Mouse (Mus musculus) embryonic facial prominence, embryonic 11.5 days (tissue): ENCODE results near the gene Mfn2. TPM values are rescaled to one million over a fixed set of nuclear protein-coding genes. Genes with fewer than 3 reads are reported as not detected.

Source experiments
- ATAC-seq: fragments of 200-750 bp; cut with Nextera tagmentation; replicated peaks from 2 replicates; pipeline ENCODE4 v1.8.0; 2017; ENCODE audit warnings: low read depth; ENCODE audit not compliant: insufficient number of reproducible peaks, low FRiP score, low TSS enrichment
- DNase-seq: peaks from one replicate; pipeline ENCODE4 v3.0.0-alpha.2; 2015; ENCODE audit warnings: low spot score
- H3K27ac ChIP-seq: fragments of 300-500 bp; sonication (generic); replicated peaks from 2 replicates; pipeline ENCODE4 v1.5.1; 2014; ENCODE audit warnings: mild to moderate bottlenecking, low read depth, low read length, control low read depth
- H3K27me3 ChIP-seq: fragments of 300-500 bp; sonication (generic); 2 replicates; pipeline ENCODE4 v1.6.1; 2014; ENCODE audit warnings: mild to moderate bottlenecking, low read length, moderate library complexity, mixed read lengths; ENCODE audit not compliant: control insufficient read depth, insufficient read depth
- H3K36me3 ChIP-seq: fragments of 300-500 bp; sonication (generic); replicated peaks from 2 replicates; pipeline ENCODE4 v1.6.1; 2014; ENCODE audit warnings: low read depth, mild to moderate bottlenecking, low read length, moderate library complexity, mixed read lengths; ENCODE audit not compliant: control insufficient read depth, insufficient read depth
- H3K4me1 ChIP-seq: fragments of 300-500 bp; sonication (generic); 2 replicates; pipeline ENCODE4 v1.6.1; 2014; ENCODE audit warnings: low read length, mixed read lengths; ENCODE audit not compliant: control insufficient read depth, insufficient read depth
- H3K4me2 ChIP-seq: fragments of 300-500 bp; sonication (generic); 2 replicates; pipeline ENCODE4 v1.6.1; 2014; ENCODE audit warnings: low read depth, mild to moderate bottlenecking, control low read depth, low read length, moderate library complexity
- H3K4me3 ChIP-seq: fragments of 300-500 bp; sonication (generic); 2 replicates; pipeline ENCODE4 v1.5.1; 2014; ENCODE audit warnings: low read depth, low read length, control low read depth
- H3K9ac ChIP-seq: fragments of 300-500 bp; sonication (generic); replicated peaks from 2 replicates; pipeline ENCODE4 v1.6.1; 2014; ENCODE audit warnings: mild to moderate bottlenecking, control low read depth, low read length
- H3K9me3 ChIP-seq: fragments of 300-500 bp; sonication (generic); replicated peaks from 2 replicates; pipeline ENCODE4 v1.6.1; 2016; ENCODE audit warnings: mild to moderate bottlenecking, low read length, inconsistent platforms, mixed read lengths; ENCODE audit not compliant: control insufficient read depth
- WGBS: fragments of 180-500 bp; shearing (Covaris S2); extraction: QIAGEN DNeasy Blood & Tissue Kit; methylation state at CpG from one replicate; pipeline ENCODE4 v1.1.7; 2014; 5-methylcytosine and 5-hydroxymethylcytosine counted together
- polyA plus RNA-seq: library from polyadenylated mRNA; unstranded; fragments of >200 nt; fragmentation: Nextera tagmentation; extraction: Ambion mirVana; gene quantifications from 2 replicates; pipeline ENCODE4 v1.2.1, GENCODE M21; 2014

The Mfn2 gene
- polyA plus RNA-seq, 1 experiment from 2014 or later: 23.1 TPM

DNA sequence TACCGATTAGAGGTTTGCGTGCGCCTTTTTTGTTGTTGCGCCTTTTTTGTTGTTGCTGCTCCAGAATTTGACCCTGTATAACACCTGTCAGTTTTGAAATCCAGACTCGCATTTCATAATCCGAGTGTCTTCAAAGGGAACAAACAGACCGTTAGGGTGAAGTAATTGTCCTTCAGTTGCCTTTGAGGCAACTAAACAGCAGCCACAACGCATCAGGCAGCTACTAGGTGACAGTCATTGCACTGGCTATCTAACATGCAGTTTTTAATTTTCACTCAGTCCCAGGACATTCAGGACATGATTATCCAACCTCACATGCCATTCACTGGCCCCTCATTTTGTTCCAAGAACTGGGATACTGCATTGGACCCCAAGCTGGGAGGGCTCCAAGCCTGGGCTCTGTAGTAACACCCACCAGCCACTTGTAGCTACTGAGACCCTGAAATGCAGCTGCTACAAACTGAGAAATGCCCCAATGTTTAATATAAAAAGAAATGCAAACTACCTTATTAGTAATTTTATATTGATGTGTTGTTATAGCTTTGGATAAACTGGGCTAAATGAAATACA lies 671 bp upstream of the Mfn2 start:
- ATAC-seq (peak; percentile 12; the same call in 1 of the 2 replicates), DNase-seq (no peak)
- Histone ChIP-seq H3K9ac (no peak overlapping the region), H3K27me3 (no peaks in the 10 kb centered on the region), H3K4me1 (no peaks in the 10 kb centered on the region), H3K27ac (no peak overlapping the region), H3K4me3 (peak overlapping the region; percentile 90), H3K9me3 (no peaks in the 10 kb centered on the region), H3K4me2 (peak overlapping the region; percentile 23), H3K36me3 (no peaks in the 10 kb centered on the region)
- 5% methylated on average over 8 of the region's 8 CpGs for WGBS

- Histone ChIP-seq H3K27ac (no peak overlapping the region), H3K4me2 (peak overlapping the region; percentile 52), H3K4me1 (no peaks in the 10 kb centered on the region), H3K36me3 (no peaks in the 10 kb centered on the region), H3K27me3 (no peaks in the 10 kb centered on the region), H3K9ac (peak overlapping the region; percentile 82; the same call in 1 of the 2 replicates), H3K9me3 (no peaks in the 10 kb centered on the region), H3K4me3 (peak overlapping the region; percentile 90)
- 80% methylated on average over 3 of the region's 3 CpGs for WGBS
- DNase-seq: no peak
- no peak for ATAC-seq
These were observed 903 bp downstream of the Mfn2 start for GRCm38 (mm10) chr4:147903601-147904000.

DNA sequence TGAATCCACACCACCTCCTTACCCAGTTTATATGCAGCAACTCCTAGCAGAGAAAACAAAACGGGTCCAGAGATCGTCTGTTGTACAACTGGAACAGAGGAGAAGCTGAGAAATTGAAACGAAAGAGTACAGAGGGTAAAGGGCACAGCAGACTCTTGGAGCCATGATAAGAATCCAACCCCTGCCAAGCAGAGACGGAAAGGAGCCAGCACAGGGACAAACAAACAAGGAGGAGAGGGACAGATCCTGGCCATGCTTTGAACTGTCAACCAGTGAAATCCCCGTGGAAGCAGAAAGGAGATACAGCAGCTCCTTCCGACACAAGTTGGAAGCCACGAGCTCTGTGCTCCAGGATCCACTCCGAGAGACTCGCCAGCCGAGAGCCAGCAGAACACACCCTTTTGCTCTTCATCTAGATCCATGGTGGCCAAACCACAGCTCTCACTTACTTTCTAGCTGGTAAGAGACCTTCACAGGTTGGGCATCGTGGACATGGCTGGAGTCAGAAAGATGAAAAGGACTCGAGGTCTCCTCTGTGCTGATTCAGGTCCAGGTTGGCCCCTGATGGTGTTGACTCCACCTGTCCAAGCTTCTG lies 1.5 kb downstream of the Mfn2 start:
- WGBS: 91% methylated on average over 12 of the region's 12 CpGs
- Histone ChIP-seq H3K27ac (no peak overlapping the region), H3K9me3 (no peaks in the 10 kb centered on the region), H3K4me1 (no peaks in the 10 kb centered on the region), H3K36me3 (no peaks in the 10 kb centered on the region; the same call in 1 of the 2 replicates), H3K9ac (no peak overlapping the region), H3K27me3 (no peaks in the 10 kb centered on the region), H3K4me2 (no peak overlapping the region), H3K4me3 (no peak overlapping the region)
- ATAC-seq (no peak), DNase-seq (no peak)

- WGBS: 92% methylated on average over 7 of the region's 7 CpGs
- H3K4me2 ChIP-seq: no peak overlapping the region
- no peak for DNase-seq
- H3K9ac ChIP-seq: no peak overlapping the region
- ATAC-seq: no peak
- peaks cover 6% of the 10 kb centered on the region for H3K36me3 ChIP-seq
- no peak overlapping the region for H3K27ac ChIP-seq
- H3K4me1 ChIP-seq: no peaks in the 10 kb centered on the region
- H3K4me3 ChIP-seq: no peak overlapping the region
- no peaks in the 10 kb centered on the region for H3K27me3 ChIP-seq
- no peaks in the 10 kb centered on the region for H3K9me3 ChIP-seq
These were observed 4.1 kb downstream of the Mfn2 start for GRCm38 (mm10) chr4:147900452-147900851.

DNA sequence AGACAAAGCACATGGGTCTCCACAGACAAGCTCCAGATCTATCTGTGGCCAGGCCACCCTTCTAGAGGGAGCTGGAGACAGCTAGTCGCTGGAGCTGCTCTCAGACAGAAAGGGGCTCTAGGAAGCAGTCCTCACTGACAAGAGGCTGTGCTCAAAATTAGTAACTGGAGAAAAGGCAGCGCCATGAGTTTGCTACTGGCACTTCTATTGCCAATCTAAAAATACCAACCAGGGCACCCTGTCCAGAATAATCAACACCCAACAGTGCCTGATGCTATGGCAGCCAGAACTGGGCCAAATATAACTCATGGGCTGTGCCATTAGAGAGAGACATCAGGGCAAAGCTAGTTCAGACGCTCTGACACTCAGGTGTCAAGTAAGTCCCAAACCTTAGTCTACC lies 7.2 kb downstream of the Mfn2 start:
- ATAC-seq (no peak), DNase-seq (no peak)
- WGBS: 93% methylated on average over 3 of the region's 3 CpGs
- H3K4me1 ChIP-seq: no peaks in the 10 kb centered on the region
- no peak overlapping the region for H3K27ac ChIP-seq
- H3K9me3 ChIP-seq: no peaks in the 10 kb centered on the region
- no peaks in the 10 kb centered on the region for H3K27me3 ChIP-seq
- H3K4me3 ChIP-seq: no peak overlapping the region
- H3K4me2 ChIP-seq: no peak overlapping the region
- peaks cover 6% of the 10 kb centered on the region for H3K36me3 ChIP-seq
- H3K9ac ChIP-seq: no peak overlapping the region

DNA sequence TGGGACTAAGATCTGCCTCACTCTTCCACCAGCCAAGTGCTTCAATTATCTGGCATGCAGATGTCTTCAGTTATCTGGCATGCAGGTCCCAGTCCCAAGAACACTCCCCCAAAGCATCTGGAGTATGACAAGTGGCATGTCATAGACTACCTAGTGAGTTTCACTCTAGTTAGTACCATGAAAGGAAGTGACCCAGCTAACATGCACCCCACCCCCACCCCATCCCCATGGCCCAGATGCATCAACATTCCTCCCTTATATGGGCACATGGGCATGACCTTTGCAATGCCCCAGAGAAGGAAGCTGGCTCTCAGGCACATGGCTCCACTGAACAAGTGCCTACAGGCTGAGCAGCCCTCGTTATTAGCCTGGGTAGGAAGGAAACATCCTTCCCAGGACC lies 8.1 kb downstream of the Mfn2 start:
- H3K36me3 ChIP-seq: peaks cover 6% of the 10 kb centered on the region
- ATAC-seq: no peak
- no peaks in the 10 kb centered on the region for H3K4me1 ChIP-seq
- no peaks in the 10 kb centered on the region for H3K27me3 ChIP-seq
- H3K4me2 ChIP-seq: no peak overlapping the region
- no peak for DNase-seq
- no peaks in the 10 kb centered on the region for H3K9me3 ChIP-seq
- H3K4me3 ChIP-seq: no peak overlapping the region
- WGBS: 48% methylated on average over 1 of the region's 1 CpGs
- no peak overlapping the region for H3K9ac ChIP-seq
- no peak overlapping the region for H3K27ac ChIP-seq

DNA sequence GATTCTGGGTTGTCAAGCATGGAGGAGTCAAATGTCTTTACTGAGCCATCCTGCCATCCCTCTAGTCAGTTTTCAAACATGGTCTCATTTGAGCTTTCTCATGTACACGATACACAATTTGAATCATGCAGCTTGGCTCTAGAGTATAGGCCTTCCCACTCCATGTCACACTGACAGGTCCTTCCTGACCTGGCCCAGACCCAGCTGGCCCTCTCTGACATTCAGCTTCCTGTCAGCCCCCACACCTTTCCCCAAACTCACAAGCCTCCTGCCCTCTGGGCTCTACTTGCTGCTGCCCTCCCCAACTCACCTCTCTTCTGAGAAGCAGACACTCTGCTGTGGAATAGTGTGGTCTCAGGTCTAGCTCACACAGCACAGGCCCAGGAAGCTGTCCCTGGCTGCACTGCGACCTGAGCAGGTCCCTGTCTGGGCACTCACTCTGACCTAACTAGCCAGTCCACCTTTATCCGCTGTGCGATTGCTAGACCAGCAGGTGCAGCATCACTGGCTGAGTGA lies 8.6 kb downstream of the Mfn2 start:
- Histone ChIP-seq H3K36me3 (peaks cover 6% of the 10 kb centered on the region), H3K9me3 (no peaks in the 10 kb centered on the region), H3K27me3 (no peaks in the 10 kb centered on the region), H3K27ac (no peak overlapping the region), H3K4me1 (no peaks in the 10 kb centered on the region), H3K4me3 (no peak overlapping the region), H3K4me2 (no peak overlapping the region), H3K9ac (no peak overlapping the region)
- DNase-seq: no peak
- 85% methylated on average over 4 of the region's 4 CpGs for WGBS
- no peak for ATAC-seq

DNA sequence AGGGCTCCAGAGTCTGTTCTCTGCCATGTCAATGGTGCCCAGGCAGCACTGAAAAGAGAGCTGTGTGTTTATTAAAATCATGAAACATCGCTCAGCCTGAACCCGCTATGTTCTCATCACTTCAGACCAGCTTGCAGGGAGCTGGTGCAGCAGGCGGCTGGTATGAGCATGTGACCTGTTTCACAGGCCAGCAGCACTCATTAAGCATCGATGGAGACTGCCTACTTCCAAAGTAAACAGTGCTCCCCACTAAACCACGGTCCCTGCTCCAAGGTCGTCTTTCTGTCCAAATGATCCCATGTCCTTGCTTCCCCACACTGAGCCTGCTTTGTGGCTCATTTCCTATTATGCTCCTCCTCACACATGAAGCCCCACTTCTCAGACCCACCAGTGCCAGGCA lies 14.2 kb downstream of the Mfn2 start:
- no peak overlapping the region for H3K4me3 ChIP-seq
- no peak overlapping the region for H3K9ac ChIP-seq
- WGBS: 90% methylated on average over 6 of the region's 6 CpGs
- no peak for DNase-seq
- H3K27me3 ChIP-seq: no peaks in the 10 kb centered on the region
- ATAC-seq: no peak
- no peak overlapping the region for H3K27ac ChIP-seq
- H3K36me3 ChIP-seq: peaks cover 8% of the 10 kb centered on the region
- no peak overlapping the region for H3K4me2 ChIP-seq
- no peaks in the 10 kb centered on the region for H3K4me1 ChIP-seq
- no peaks in the 10 kb centered on the region for H3K9me3 ChIP-seq
